Mouse (Mus musculus) embryo, embryonic 10 days (tissue): ENCODE results near the gene Gm4869.

Experiments
- DNase-seq: peaks from one replicate; pipeline ENCODE4 v3.0.0-alpha.2; 2015; ENCODE audit warnings: low spot score

The Gm4869 gene

DNA sequence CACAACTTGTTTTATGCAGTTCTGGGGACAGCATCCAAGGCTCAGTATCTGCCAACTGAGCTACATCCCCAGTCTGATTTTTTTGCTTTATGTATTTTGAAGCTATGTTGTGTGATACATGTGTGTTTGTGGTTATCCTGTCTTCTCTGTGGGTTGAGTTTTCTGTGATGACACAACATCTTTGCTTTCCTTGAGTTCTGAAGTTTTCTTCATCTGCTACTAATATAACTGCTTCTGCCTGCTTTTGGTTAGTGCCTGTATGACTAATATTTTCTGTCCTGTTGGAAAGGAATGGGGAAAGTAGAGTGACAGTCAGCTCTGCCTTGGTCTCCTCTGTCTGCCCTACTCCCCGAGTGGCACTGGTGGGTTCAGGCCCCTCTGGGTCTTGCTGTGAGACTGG lies 75.8 kb downstream of the Gm4869 start:
- no peak for DNase-seq

GRCm38 (mm10) chr5:140526754-140527153 lies 81.3 kb downstream of the Gm4869 start:
- no peak for DNase-seq

GRCm38 (mm10) chr5:140538111-140538683 lies 92.8 kb downstream of the Gm4869 start:
- DNase-seq = peak; percentile 22

GRCm38 (mm10) chr5:140540106-140540505 lies 94.7 kb downstream of the Gm4869 start:
- DNase-seq = peak; percentile 90

DNA sequence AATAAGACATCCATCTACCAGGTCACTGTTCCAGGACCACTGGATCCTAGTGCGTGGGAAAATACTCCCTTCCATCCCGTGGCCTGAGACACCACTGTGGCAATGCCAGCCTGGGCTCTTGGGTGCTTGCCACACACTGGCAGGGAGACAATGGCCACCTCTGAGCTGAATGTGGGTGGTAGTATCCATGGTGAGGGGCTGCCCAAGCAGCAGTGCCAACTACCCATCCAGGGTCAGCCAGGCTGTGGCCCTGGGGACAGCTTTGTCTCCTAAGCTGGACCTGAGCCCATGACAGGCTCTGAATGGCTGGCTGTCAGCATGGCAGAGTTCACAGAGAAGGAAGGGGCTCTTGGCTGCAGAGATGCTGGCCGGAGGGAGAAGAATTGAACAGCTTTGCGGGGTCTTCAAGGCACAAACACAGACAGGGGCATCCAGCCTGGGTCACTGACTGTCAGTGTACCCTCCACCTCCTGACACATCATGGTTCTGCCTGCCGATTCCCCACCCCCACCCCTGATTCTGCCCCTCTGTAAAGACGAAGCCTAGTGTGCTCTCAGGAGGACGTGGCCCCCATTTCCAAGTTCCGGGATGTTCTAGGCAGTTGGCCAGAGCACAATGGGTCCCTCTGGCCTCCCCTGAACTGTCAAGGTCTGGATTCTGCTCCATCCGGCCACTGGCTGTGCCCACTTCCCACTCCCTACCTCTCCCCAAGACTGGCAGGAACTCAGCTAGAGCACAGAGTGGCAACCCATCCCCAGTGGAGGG lies 97.5 kb downstream of the Gm4869 start:
- no peak for DNase-seq
